Mouse (Mus musculus): ENCODE measurements around the gene Vamp2.

Gene Vamp2

GRCm38 (mm10) chr11:69088103-69088855 is at the start of gene Vamp2:
Gene Vamp2, plus strand, starts transcription at chr11:69088490.
- in situ Hi-C loops (cut with MboI), result no loop called here

- in situ Hi-C loops (cut with MboI), result no loop called here
Measured at GRCm38 (mm10) chr11:69045531-69046394, 42.5 kb upstream of the Vamp2 start, which contains the start of gene Aurkb. Gene Aurkb, plus strand, starts transcription at chr11:69045647.

GRCm38 (mm10) chr11:69046395-69046774 is 41.9 kb upstream of the Vamp2 start:
- in situ Hi-C loops (cut with MboI), result no loop called here

GRCm38 (mm10) chr11:69047592-69047991 is 40.7 kb upstream of the Vamp2 start:
- in situ Hi-C loops (cut with MboI), result no loop called here

- in situ Hi-C loops (cut with MboI), result no loop called here
Measured at GRCm38 (mm10) chr11:69048151-69048550, 40.1 kb upstream of the Vamp2 start.

- in situ Hi-C loops (cut with MboI), result no loop called here
Measured at GRCm38 (mm10) chr11:69050748-69051147, 37.5 kb upstream of the Vamp2 start.

GRCm38 (mm10) chr11:69051771-69052170 is 36.5 kb upstream of the Vamp2 start:
- in situ Hi-C loops (cut with MboI), result no loop called here

- in situ Hi-C loops (cut with MboI), result no loop called here
Measured at GRCm38 (mm10) chr11:69052824-69053421, 35.4 kb upstream of the Vamp2 start.

- in situ Hi-C loops (cut with MboI), result no loop called here
Measured at GRCm38 (mm10) chr11:69053848-69054247, 34.4 kb upstream of the Vamp2 start.

- in situ Hi-C loops (cut with MboI), result no loop called here
Measured at GRCm38 (mm10) chr11:69058265-69058664, 30.0 kb upstream of the Vamp2 start.

GRCm38 (mm10) chr11:69058729-69059356 is 29.4 kb upstream of the Vamp2 start:
- in situ Hi-C loops (cut with MboI), result no loop called here

- in situ Hi-C loops (cut with MboI), result no loop called here
Measured at GRCm38 (mm10) chr11:69059357-69059974, 28.8 kb upstream of the Vamp2 start, which contains the start of gene Borcs6. Gene Borcs6, plus strand, starts transcription at chr11:69059717.

- in situ Hi-C loops (cut with MboI), result loop anchor here (5.0 kb wide), 1 partner anchor 62 kb away; the partner anchor contains the start of genes 9130213A22Rik and Hes7
Measured at GRCm38 (mm10) chr11:69059975-69060411, 28.3 kb upstream of the Vamp2 start.

GRCm38 (mm10) chr11:69060448-69061254 is 27.6 kb upstream of the Vamp2 start:
- in situ Hi-C loops (cut with MboI), result loop anchor here (5.0 kb wide), 1 partner anchor 62 kb away; the partner anchor contains the start of genes 9130213A22Rik and Hes7

- in situ Hi-C loops (cut with MboI), result loop anchor here (5.0 kb wide), 1 partner anchor 61 kb away; the partner anchor contains the start of genes 9130213A22Rik and Hes7
Measured at GRCm38 (mm10) chr11:69061255-69061912, 26.9 kb upstream of the Vamp2 start.

- in situ Hi-C loops (cut with MboI), result loop anchor here (5.0 kb wide), 1 partner anchor 60 kb away; the partner anchor contains the start of genes 9130213A22Rik and Hes7
Measured at GRCm38 (mm10) chr11:69062194-69062760, 26.0 kb upstream of the Vamp2 start.

GRCm38 (mm10) chr11:69062761-69063224 is 25.5 kb upstream of the Vamp2 start:
- in situ Hi-C loops (cut with MboI), result loop anchor here (5.0 kb wide), 1 partner anchor 60 kb away; the partner anchor contains the start of genes 9130213A22Rik and Hes7

- in situ Hi-C loops (cut with MboI), result loop anchor here (5.0 kb wide), 1 partner anchor 59 kb away; the partner anchor contains the start of genes 9130213A22Rik and Hes7
Measured at GRCm38 (mm10) chr11:69063413-69064201, 24.7 kb upstream of the Vamp2 start.

All from mature B cell (primary cell).